Mouse (Mus musculus) right cerebral cortex, postnatal 25 days (tissue): ENCODE results near the gene Lyve1.
A peak's percentile ranks its signal among the peaks of the same experiment; 100 is the strongest.

Experiments used
- DNase-seq: peaks from one replicate; pipeline ENCODE4 v3.0.0; 2022

Lyve1 gene

DNA sequence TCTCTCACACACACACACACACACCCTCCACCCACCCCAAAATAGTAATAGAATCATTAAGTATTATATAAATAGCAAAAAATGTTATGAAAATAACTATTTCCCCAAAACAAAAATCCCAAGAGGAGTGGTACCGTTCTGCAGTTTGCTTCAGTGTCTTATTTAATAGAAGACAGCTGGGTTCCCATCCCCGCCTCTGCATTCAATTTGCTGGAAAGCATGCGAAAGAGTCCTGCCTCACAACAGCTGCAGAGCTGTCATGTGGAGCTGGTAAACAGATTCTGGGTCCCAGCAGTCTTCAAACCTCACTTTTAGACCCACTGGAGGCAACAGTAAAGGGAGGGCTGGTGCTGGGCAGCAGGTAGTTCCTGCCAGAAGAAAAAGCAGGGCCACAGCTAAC lies 54.1 kb downstream of the Lyve1 start:
- no peak for DNase-seq

DNA sequence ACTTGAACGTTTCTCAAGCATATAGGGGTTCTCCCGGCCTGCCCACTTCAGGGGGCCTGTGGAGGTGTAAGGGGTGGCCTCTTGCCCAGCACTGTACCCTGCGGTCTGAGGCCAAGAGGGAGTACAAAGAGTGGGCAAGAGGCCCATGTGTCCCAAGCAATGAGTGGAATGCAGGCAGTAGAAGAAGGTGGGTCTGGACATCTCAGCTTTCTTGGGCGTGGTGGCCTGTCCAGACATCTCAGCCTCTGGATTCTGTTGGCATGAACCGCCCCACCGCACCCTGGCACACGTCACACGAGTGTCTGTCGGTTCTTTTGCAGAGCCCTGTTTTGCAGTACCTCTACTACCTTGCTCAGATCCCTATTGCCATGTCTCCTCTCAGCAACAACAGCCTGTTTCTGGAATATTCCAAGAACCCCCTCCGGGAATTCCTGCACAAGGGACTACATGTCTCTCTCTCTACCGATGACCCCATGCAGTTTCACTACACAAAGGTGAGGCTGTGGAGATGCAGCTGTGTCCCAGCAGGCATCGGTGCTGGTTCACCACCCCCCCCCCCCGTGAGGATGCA lies 55.5 kb downstream of the Lyve1 start:
- no peak for DNase-seq

DNA sequence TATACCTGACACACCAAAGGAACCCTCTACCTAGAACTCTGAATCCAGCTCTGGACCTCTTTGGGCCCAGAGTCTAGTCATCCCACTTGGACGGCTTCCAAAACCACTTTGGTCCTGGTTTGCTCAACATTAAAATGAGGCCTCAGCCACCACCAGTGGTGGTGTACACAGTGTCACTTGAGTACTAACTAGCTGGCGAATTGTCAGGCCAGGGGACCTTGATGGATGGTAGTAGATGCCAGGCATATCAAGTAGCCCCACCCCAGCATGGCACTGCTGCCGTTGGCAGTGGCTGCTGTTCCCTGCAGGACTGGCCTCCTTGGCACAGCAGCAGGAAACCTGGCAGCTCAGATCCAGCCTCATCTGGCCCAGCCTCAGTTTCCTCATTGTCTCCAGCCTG lies 58.8 kb downstream of the Lyve1 start:
- DNase-seq, result no peak

DNA sequence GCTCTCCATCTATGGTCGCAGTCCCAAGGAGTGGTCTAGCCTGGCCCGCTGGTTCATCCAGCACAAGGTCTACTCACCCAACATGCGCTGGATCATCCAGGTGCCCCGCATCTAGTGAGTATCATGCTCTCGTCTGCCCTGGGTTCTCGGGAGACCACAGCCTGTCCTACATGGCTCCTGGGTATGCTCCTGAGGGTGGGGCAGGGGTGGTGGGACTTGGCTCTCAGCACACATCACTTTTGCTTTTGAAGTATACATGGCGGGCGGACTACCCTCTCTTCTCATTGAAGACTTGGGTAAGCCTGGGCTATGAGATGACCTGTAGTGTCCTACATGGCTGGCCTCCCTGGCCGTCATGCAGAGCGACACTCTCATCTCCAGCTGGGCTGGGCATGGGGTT lies 59.9 kb downstream of the Lyve1 start:
- DNase-seq, result no peak

DNA sequence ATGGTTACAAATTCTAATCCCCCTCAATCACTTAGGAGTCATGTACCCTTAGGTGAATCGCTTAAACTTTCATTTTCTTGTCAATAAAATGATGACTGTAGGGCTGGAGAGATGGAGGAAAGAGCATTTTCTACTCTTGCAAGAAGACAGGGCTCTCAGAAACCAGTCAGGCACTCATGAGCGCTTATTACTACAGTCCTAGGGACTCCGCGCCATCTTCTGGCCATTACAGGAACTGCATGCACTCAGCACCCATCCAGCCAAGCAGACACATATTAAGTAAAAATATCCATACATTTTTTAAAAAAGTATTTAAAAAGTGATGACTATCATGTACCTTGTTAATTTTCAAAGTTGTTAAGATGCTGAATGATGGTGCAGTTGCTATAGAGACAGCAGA lies 62.0 kb downstream of the Lyve1 start:
- DNase-seq, result peak; percentile 83
